Mouse (Mus musculus) thymus, adult 2 months (tissue): ENCODE data around the gene Actr2.

ENCODE experiments used
- CTCF ChIP-seq: fragments of 200-500 bp; IDR thresholded peaks from 2 replicates; pipeline ENCODE4 v1.5.1; 2012; ENCODE audit warnings: mild to moderate bottlenecking, control low read depth, low read length, moderate library complexity, borderline replicate concordance; ENCODE audit not compliant: control insufficient read depth, poor library complexity, insufficient read depth; ENCODE audit errors: extremely low read depth
- POLR2A ChIP-seq: fragments of 200-500 bp; IDR thresholded peaks from 2 replicates; pipeline ENCODE4 v1.6.1; 2012; ENCODE audit warnings: mild to moderate bottlenecking, low read length, control low read depth, moderate library complexity; ENCODE audit not compliant: control insufficient read depth, poor library complexity, insufficient read depth; ENCODE audit errors: extremely low read depth

- TF ChIP-seq CTCF, result no peak
- TF ChIP-seq POLR2A, result no peak
Observed at GRCm38 (mm10) chr11:20136314-20136713, 23.6 kb upstream of the Actr2 start.
